Mouse (Mus musculus) kidney, embryonic 15.5 days (tissue): ENCODE results near the gene Top3b. TPM values are rescaled to one million over a fixed set of nuclear protein-coding genes. Genes with fewer than 3 reads are reported as not detected.
"Not testable (repeated sequence)": the region's sequence is repeated elsewhere in the genome, so short reads cannot be mapped to it uniquely, and the experiment has no call there.

ENCODE experiments used
- ATAC-seq: fragments of 200-750 bp; cut with Nextera tagmentation; replicated peaks from 2 replicates; pipeline ENCODE4 v1.8.0; 2017; ENCODE audit warnings: moderate TSS enrichment; ENCODE audit not compliant: low FRiP score
- H3K27ac ChIP-seq: fragments of 300-500 bp; sonication (generic); 2 replicates; pipeline ENCODE4 v1.5.1; 2015; ENCODE audit warnings: mild to moderate bottlenecking, inconsistent platforms
- H3K27me3 ChIP-seq: fragments of 300-500 bp; sonication (generic); 2 replicates; pipeline ENCODE4 v1.6.1; 2015; ENCODE audit warnings: inconsistent platforms
- H3K36me3 ChIP-seq: fragments of 300-500 bp; sonication (generic); 2 replicates; pipeline ENCODE4 v1.6.1; 2015; ENCODE audit warnings: inconsistent platforms
- H3K4me1 ChIP-seq: fragments of 300-500 bp; sonication (generic); 2 replicates; pipeline ENCODE4 v1.6.1; 2015; ENCODE audit warnings: inconsistent platforms
- H3K4me2 ChIP-seq: fragments of 300-500 bp; sonication (generic); 2 replicates; pipeline ENCODE4 v1.6.1; 2015; ENCODE audit warnings: moderate library complexity, mild to moderate bottlenecking, inconsistent platforms
- H3K4me3 ChIP-seq: fragments of 300-500 bp; sonication (generic); replicated peaks from 2 replicates; pipeline ENCODE4 v1.5.1; 2015; ENCODE audit warnings: mild to moderate bottlenecking, inconsistent platforms
- H3K9ac ChIP-seq: fragments of 300-500 bp; sonication (generic); 2 replicates; pipeline ENCODE4 v1.6.1; 2015; ENCODE audit warnings: mild to moderate bottlenecking, inconsistent platforms
- H3K9me3 ChIP-seq: fragments of 300-500 bp; sonication (generic); replicated peaks from 2 replicates; pipeline ENCODE4 v1.6.1; 2016; ENCODE audit warnings: inconsistent platforms
- WGBS: fragments of 180-500 bp; shearing (Covaris S2); methylation state at CpG from one replicate; pipeline ENCODE4 v1.1.7; 2015; ENCODE audit warnings: mixed read lengths; 5-methylcytosine and 5-hydroxymethylcytosine counted together
- polyA plus RNA-seq: library from polyadenylated mRNA; unstranded; fragments of >200 nt; fragmentation: Nextera tagmentation; extraction: Ambion mirVana; gene quantifications from 2 replicates; pipeline ENCODE4 v1.2.1, GENCODE M21; 2015

The Top3b gene
- polyA plus RNA-seq, 1 experiment from 2014 or later = 74.7 TPM

- 70% methylated on average over 6 of the region's 6 CpGs for WGBS
- Histone ChIP-seq H3K27ac (peak overlapping the region; percentile 77; the same call in 1 of the 2 replicates), H3K4me1 (peaks cover 4% of the 10 kb centered on the region; the same call in 1 of the 2 replicates), H3K4me3 (no peak overlapping the region), H3K9me3 (no peaks in the 10 kb centered on the region), H3K27me3 (no peaks in the 10 kb centered on the region), H3K36me3 (peaks cover 85% of the 10 kb centered on the region), H3K4me2 (no peak overlapping the region), H3K9ac (no peak overlapping the region)
- ATAC-seq = peak; percentile 61; the same call in 1 of the 2 replicates
These were observed 37.3 kb downstream of the Top3b start for GRCm38 (mm10) chr16:16907799-16908198.

GRCm38 (mm10) chr16:16911641-16912597 lies 41.4 kb downstream of the Top3b start:
- H3K9me3 ChIP-seq = no peaks in the 10 kb centered on the region
- ATAC-seq = peak; percentile 89
- H3K36me3 ChIP-seq = peaks cover 89% of the 10 kb centered on the region
- H3K9ac ChIP-seq = no peak overlapping the region
- H3K4me3 ChIP-seq = no peak overlapping the region
- peak overlapping the region; percentile 41 for H3K27ac ChIP-seq
- H3K4me2 ChIP-seq = no peak overlapping the region
- no peaks in the 10 kb centered on the region for H3K27me3 ChIP-seq
- H3K4me1 ChIP-seq = peaks cover 4% of the 10 kb centered on the region; the same call in 1 of the 2 replicates
- WGBS = 48% methylated on average over 13 of the region's 13 CpGs

- Histone ChIP-seq H3K36me3 (peaks cover 90% of the 10 kb centered on the region), H3K9ac (no peak overlapping the region), H3K4me3 (no peak overlapping the region), H3K27me3 (no peaks in the 10 kb centered on the region), H3K27ac (no peak overlapping the region), H3K4me1 (peaks cover 4% of the 10 kb centered on the region; the same call in 1 of the 2 replicates), H3K9me3 (no peaks in the 10 kb centered on the region), H3K4me2 (no peak overlapping the region)
- WGBS = 87% methylated on average over 1 of the region's 1 CpGs
- ATAC-seq = no peak
These were observed 42.9 kb downstream of the Top3b start for GRCm38 (mm10) chr16:16913440-16913839.

- peaks cover 93% of the 10 kb centered on the region for H3K36me3 ChIP-seq
- no peak overlapping the region for H3K4me3 ChIP-seq
- no peaks in the 10 kb centered on the region for H3K9me3 ChIP-seq
- H3K27ac ChIP-seq = no peak overlapping the region
- H3K27me3 ChIP-seq = no peaks in the 10 kb centered on the region
- WGBS = 92% methylated on average over 7 of the region's 7 CpGs
- no peaks in the 10 kb centered on the region for H3K4me1 ChIP-seq
- H3K4me2 ChIP-seq = no peak overlapping the region
- no peak overlapping the region for H3K9ac ChIP-seq
- no peak for ATAC-seq
These were observed 48.0 kb downstream of the Top3b start for GRCm38 (mm10) chr16:16918441-16919117.

GRCm38 (mm10) chr16:16921021-16921435 lies 50.5 kb downstream of the Top3b start:
- H3K27me3 ChIP-seq = no peaks in the 10 kb centered on the region
- no peaks in the 10 kb centered on the region for H3K4me1 ChIP-seq
- peaks cover 89% of the 10 kb centered on the region for H3K36me3 ChIP-seq
- H3K9ac ChIP-seq = no peak overlapping the region
- H3K4me3 ChIP-seq = no peak overlapping the region
- H3K27ac ChIP-seq = no peak overlapping the region
- no peak for ATAC-seq
- H3K9me3 ChIP-seq = no peaks in the 10 kb centered on the region
- H3K4me2 ChIP-seq = no peak overlapping the region
- WGBS = 71% methylated on average over 3 of the region's 3 CpGs

- WGBS = 90% methylated on average over 3 of the region's 3 CpGs
- H3K36me3 ChIP-seq = peaks cover 56% of the 10 kb centered on the region
- H3K9me3 ChIP-seq = no peaks in the 10 kb centered on the region
- no peak for ATAC-seq
- H3K4me1 ChIP-seq = no peaks in the 10 kb centered on the region
- no peaks in the 10 kb centered on the region for H3K27me3 ChIP-seq
- no peak overlapping the region for H3K27ac ChIP-seq
- no peak overlapping the region for H3K4me3 ChIP-seq
- H3K9ac ChIP-seq = no peak overlapping the region
- no peak overlapping the region for H3K4me2 ChIP-seq
These were observed 53.9 kb downstream of the Top3b start for GRCm38 (mm10) chr16:16924481-16924880.

GRCm38 (mm10) chr16:16926536-16926935 lies 56.0 kb downstream of the Top3b start:
- 79% methylated on average over 5 of the region's 5 CpGs for WGBS
- H3K27me3 ChIP-seq = no peaks in the 10 kb centered on the region
- H3K27ac ChIP-seq = no peak overlapping the region
- H3K4me3 ChIP-seq = no peak overlapping the region
- ATAC-seq = no peak
- H3K4me1 ChIP-seq = 0 out of 2 replicates have a peak, but pooled peaks cover 7% of the 10 kb centered on the region
- no peak overlapping the region for H3K9ac ChIP-seq
- no peak overlapping the region for H3K4me2 ChIP-seq
- H3K36me3 ChIP-seq = peaks cover 40% of the 10 kb centered on the region
- no peaks in the 10 kb centered on the region for H3K9me3 ChIP-seq

- not testable (repeated sequence) for H3K27ac ChIP-seq, H3K4me3 ChIP-seq, H3K27me3 ChIP-seq, H3K9me3 ChIP-seq, H3K4me1 ChIP-seq, H3K9ac ChIP-seq, H3K4me2 ChIP-seq, ATAC-seq
- peaks cover 17% of the 10 kb centered on the region for H3K36me3 ChIP-seq
- WGBS = 76% methylated on average over 3 of the region's 3 CpGs
These were observed 58.4 kb downstream of the Top3b start for GRCm38 (mm10) chr16:16928908-16929307.

- 83% methylated on average over 3 of the region's 3 CpGs for WGBS
- H3K36me3 ChIP-seq = peaks cover 5% of the 10 kb centered on the region; the same call in 1 of the 2 replicates
These were observed 59.8 kb downstream of the Top3b start for GRCm38 (mm10) chr16:16930326-16930725.

GRCm38 (mm10) chr16:16930810-16931296 lies 60.3 kb downstream of the Top3b start:
- Histone ChIP-seq H3K36me3 (no peaks in the 10 kb centered on the region), H3K27ac (no peak overlapping the region), H3K4me3 (no peak overlapping the region), H3K9ac (no peak overlapping the region), H3K9me3 (peaks cover 4% of the 10 kb centered on the region), H3K27me3 (no peaks in the 10 kb centered on the region), H3K4me2 (no peak overlapping the region), H3K4me1 (0 out of 2 replicates have a peak, but pooled peaks cover 7% of the 10 kb centered on the region)
- ATAC-seq = peak; percentile 82
- WGBS = 56% methylated on average over 5 of the region's 5 CpGs

More at GRCm38 (mm10) chr16:16930326-16930725, 59.8 kb downstream of the Top3b start:
- Histone ChIP-seq H3K27me3 (no peaks in the 10 kb centered on the region), H3K9me3 (peaks cover 4% of the 10 kb centered on the region), H3K9ac (no peak overlapping the region), H3K4me1 (0 out of 2 replicates have a peak, but pooled peaks cover 7% of the 10 kb centered on the region), H3K4me2 (no peak overlapping the region), H3K4me3 (no peak overlapping the region), H3K27ac (no peak overlapping the region)
- no peak for ATAC-seq

GRCm38 (mm10) chr16:16939543-16939942 lies 69.0 kb downstream of the Top3b start:
- Histone ChIP-seq H3K4me3 (no peak overlapping the region), H3K4me1 (no peaks in the 10 kb centered on the region), H3K36me3 (no peaks in the 10 kb centered on the region), H3K27me3 (no peaks in the 10 kb centered on the region), H3K9ac (no peak overlapping the region), H3K4me2 (no peak overlapping the region), H3K9me3 (no peaks in the 10 kb centered on the region; the same call in 1 of the 2 replicates), H3K27ac (no peak overlapping the region)
- WGBS = 97% methylated on average over 9 of the region's 9 CpGs
- ATAC-seq = no peak

GRCm38 (mm10) chr16:16941078-16941477 lies 70.5 kb downstream of the Top3b start:
- Histone ChIP-seq H3K9ac (no peak overlapping the region), H3K27ac (no peak overlapping the region), H3K9me3 (no peaks in the 10 kb centered on the region; the same call in 1 of the 2 replicates), H3K4me2 (no peak overlapping the region), H3K4me1 (no peaks in the 10 kb centered on the region), H3K4me3 (no peak overlapping the region), H3K36me3 (no peaks in the 10 kb centered on the region), H3K27me3 (no peaks in the 10 kb centered on the region)
- no peak for ATAC-seq
- 94% methylated on average over 2 of the region's 2 CpGs for WGBS
